Mouse (Mus musculus): ENCODE measurements around the gene Hipk3. TPM values are rescaled to one million over a fixed set of nuclear protein-coding genes. Genes with fewer than 3 reads are reported as not detected.

Hipk3 gene
- 7.3 and 8.6 TPM in 2 replicates for polyA plus RNA-seq (2012; rRNA removed)

DNA sequence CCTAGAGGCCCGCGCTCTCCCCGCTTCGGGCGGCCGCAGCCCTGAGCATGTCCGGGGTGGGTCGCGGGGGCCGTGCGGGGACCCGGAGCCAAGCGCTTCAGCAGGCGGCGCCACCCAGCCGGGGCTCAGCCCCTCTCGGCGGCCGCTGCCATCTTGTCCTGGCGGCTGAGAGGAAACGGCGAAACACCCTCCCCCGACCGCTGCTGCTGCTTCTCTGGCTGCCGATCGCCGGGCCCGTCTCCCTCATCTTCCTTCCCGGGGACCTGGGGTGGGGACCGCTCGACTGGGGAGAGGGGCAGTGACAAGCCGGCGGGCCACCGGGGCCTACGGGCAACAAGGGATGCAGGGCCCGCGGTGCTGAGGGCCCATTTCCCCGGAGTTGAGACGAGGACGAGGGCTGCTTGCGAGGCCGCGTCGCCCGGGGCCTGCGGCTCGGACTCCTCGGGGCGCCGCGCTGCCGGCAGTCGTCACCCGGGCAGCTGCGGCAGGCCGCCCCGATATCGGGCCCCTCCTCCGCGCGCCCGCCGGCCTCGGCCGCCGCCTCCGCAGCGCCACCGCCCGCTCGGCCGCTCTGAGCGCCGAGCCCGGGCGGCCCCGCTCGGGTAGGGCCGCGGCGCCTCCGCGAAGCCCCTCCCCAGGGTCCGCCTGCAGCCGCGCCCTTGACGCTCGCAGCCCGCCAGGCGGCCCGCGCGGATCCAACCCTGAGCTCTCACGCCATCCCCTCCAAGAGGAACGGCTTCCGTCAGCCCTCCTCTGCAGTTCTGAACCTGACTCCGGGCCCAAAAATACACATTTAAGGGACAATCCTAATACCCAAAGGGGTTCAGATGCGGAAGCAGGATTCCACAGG, at the start of gene Hipk3:
Hipk3 (minus strand) TSS at position 496 of the 850 bp plus-strand sequence.

GRCm38 (mm10) chr2:104410963-104411545, 83.2 kb downstream of the Hipk3 start, which contains the start of gene D430041D05Rik:
TSS of gene D430041D05Rik (minus strand) at chr2:104411013.

Other genes with a start within 250 kb of the Hipk3 start
- under 0.01 and 0.05 TPM in 2 replicates for gene D430041D05Rik, start 83.4 kb downstream of the Hipk3 start, polyA plus RNA-seq (2012; rRNA removed)
- gene Cstf3, start 96.1 kb upstream of the Hipk3 start, polyA plus RNA-seq (2012; rRNA removed), result 16.4 and 18.0 TPM in 2 replicates
- 2.5 and 3.4 TPM in 2 replicates for gene Tcp11l1, start 217.7 kb upstream of the Hipk3 start, polyA plus RNA-seq (2012; rRNA removed)
- not detected in 2 replicates for gene Pin1rt1, start 221.9 kb upstream of the Hipk3 start, polyA plus RNA-seq (2012; rRNA removed)
- 6.1 and 7.6 TPM in 2 replicates for gene Depdc7, start 248.4 kb upstream of the Hipk3 start, polyA plus RNA-seq (2012; rRNA removed)